Mouse (Mus musculus): ENCODE data around the gene Ubr2.

The Ubr2 gene

GRCm38 (mm10) chr17:46880322-46880721 is 130.0 kb downstream of the Ubr2 start:
- DNase-seq (ENCODE audit: extremely low spot score), result no peak

GRCm38 (mm10) chr17:46879841-46880311 is 130.5 kb downstream of the Ubr2 start:
- no peak for DNase-seq (ENCODE audit: extremely low spot score)
